Mouse (Mus musculus): ENCODE data around the gene Add1.

DNA sequence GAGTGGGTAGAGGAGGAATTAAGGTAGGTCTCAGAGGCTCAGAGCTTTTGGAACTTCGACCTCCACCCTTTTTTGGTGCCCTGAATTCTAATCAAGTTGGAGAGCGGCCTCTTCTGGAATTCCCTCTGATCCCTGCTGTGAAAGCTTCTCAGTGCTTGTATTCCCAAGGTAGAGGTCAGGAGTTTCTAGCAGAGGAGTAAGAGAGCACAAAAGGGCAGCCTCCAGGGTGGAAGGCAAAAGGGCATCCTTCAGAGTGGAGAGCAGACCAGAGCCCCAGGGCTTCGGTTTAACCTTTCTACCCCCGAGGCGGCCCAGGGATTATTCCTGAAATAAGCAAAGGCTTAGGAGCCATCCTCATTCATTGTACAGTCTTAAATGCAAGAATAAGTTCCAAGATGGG, 16.6 kb downstream of the Add1 start:
- TF ChIP-seq GATA1 (IDR thresholded peaks at IDR 0.05; ENCODE audit: low read length) (no peak), TAL1 (IDR thresholded peaks at IDR 0.05; ENCODE audit: low read length) (no peak)

Data from erythroblast, embryonic 14.5 days (primary cell).